Mouse (Mus musculus) skeletal muscle tissue, postnatal 0 days (tissue): ENCODE results near the gene Csf1. TPM values are rescaled to one million over a fixed set of nuclear protein-coding genes. Genes with fewer than 3 reads are reported as not detected.

ENCODE experiments used
- polyA plus RNA-seq: library from polyadenylated mRNA; unstranded; fragments of >200 nt; fragmentation: Nextera tagmentation; extraction: Ambion mirVana; gene quantifications from 2 replicates; pipeline ENCODE4 v1.2.1, GENCODE M21; 2015

Csf1 gene
- 13.1 and 17.2 TPM in 2 replicates for polyA plus RNA-seq

GRCm38 (mm10) chr3:107759929-107760581 lies at the start of gene Csf1:
TSS of gene Csf1 (minus strand) at chr3:107760469.

GRCm38 (mm10) chr3:107695948-107696881 lies 64.1 kb downstream of the Csf1 start, which contains the start of gene Ahcyl1:
TSS of gene Ahcyl1 (minus strand) at chr3:107696560.

Other genes starting within 250 kb of the Csf1 start
- 0.45 and 0.78 TPM in 2 replicates for gene Slc6a17, start 242.5 kb downstream of the Csf1 start, polyA plus RNA-seq
- gene Ubl4b, start 205.4 kb downstream of the Csf1 start, polyA plus RNA-seq, result not detected in 2 replicates
- gene Alx3, start 165.4 kb downstream of the Csf1 start, polyA plus RNA-seq, result 0.06 TPM in 1 of 2 replicates, not detected in the other
- gene Gm10961, start 129.1 kb downstream of the Csf1 start, polyA plus RNA-seq, result not detected in 2 replicates
- 16.9 and 17.8 TPM in 2 replicates for gene Strip1, start 128.8 kb downstream of the Csf1 start, polyA plus RNA-seq
- 32.7 and 32.9 TPM in 2 replicates for gene Ahcyl1, start 63.9 kb downstream of the Csf1 start, polyA plus RNA-seq
- gene Eps8l3, start 116.8 kb upstream of the Csf1 start, polyA plus RNA-seq, result not detected in 2 replicates
- gene Gstm5, start 135.4 kb upstream of the Csf1 start, polyA plus RNA-seq, result 106 and 112 TPM in 2 replicates
- 6.6 and 6.8 TPM in 2 replicates for gene Gstm7, start 171.3 kb upstream of the Csf1 start, polyA plus RNA-seq
- gene Gstm6, start 183.3 kb upstream of the Csf1 start, polyA plus RNA-seq, result 2.7 and 3.5 TPM in 2 replicates
- not detected in 2 replicates for gene Gstm3, start 208.8 kb upstream of the Csf1 start, polyA plus RNA-seq
- 47.5 and 65.3 TPM in 2 replicates for gene Gstm2, start 226.0 kb upstream of the Csf1 start, polyA plus RNA-seq